Mouse (Mus musculus): ENCODE data around the gene Gli2. TPM values are rescaled to one million over a fixed set of nuclear protein-coding genes. Genes with fewer than 3 reads are reported as not detected.

The Gli2 gene
- polyA plus RNA-seq, 1 experiment from 2014 or later, result 18.8 TPM

- ATAC-seq (ENCODE audit: insufficient number of reproducible peaks, low FRiP score, low TSS enrichment, low read depth), result no peak
- WGBS, result 67% methylated on average over 6 of the region's 6 CpGs
Measured at GRCm38 (mm10) chr1:118988331-118988730, 65.1 kb downstream of the Gli2 start.

GRCm38 (mm10) chr1:118987538-118987937, 65.9 kb downstream of the Gli2 start:
- no peak for ATAC-seq (ENCODE audit: insufficient number of reproducible peaks, low FRiP score, low TSS enrichment, low read depth)
- Histone ChIP-seq H3K36me3 (peaks cover 17% of the 10 kb centered on the region), H3K9ac (no peak overlapping the region), H3K9me3 (replicated peaks) (no peaks in the 10 kb centered on the region), H3K4me2 (replicated peaks) (no peak overlapping the region), H3K27me3 (no peaks in the 10 kb centered on the region), H3K27ac (replicated peaks) (no peak overlapping the region), H3K4me3 (replicated peaks) (no peak overlapping the region), H3K4me1 (peaks cover 50% of the 10 kb centered on the region)
- WGBS, result 82% methylated on average over 11 of the region's 11 CpGs

More at GRCm38 (mm10) chr1:118988331-118988730, 65.1 kb downstream of the Gli2 start:
- no peak overlapping the region for H3K4me2 ChIP-seq (replicated peaks)
- no peak overlapping the region for H3K9ac ChIP-seq
- H3K9me3 ChIP-seq (replicated peaks), result no peaks in the 10 kb centered on the region
- peaks cover 42% of the 10 kb centered on the region for H3K4me1 ChIP-seq
- no peak overlapping the region for H3K4me3 ChIP-seq (replicated peaks)
- H3K27ac ChIP-seq (replicated peaks), result no peak overlapping the region
- H3K27me3 ChIP-seq, result no peaks in the 10 kb centered on the region
- peaks cover 22% of the 10 kb centered on the region for H3K36me3 ChIP-seq

- Histone ChIP-seq H3K4me1 (peaks cover 81% of the 10 kb centered on the region), H3K9ac (no peak overlapping the region; the same call in 1 of the 2 replicates), H3K4me2 (replicated peaks) (no peak overlapping the region), H3K9me3 (replicated peaks) (no peaks in the 10 kb centered on the region), H3K27ac (replicated peaks) (peak overlapping the region; percentile 91), H3K4me3 (replicated peaks) (no peak overlapping the region), H3K36me3 (peaks cover 5% of the 10 kb centered on the region; the same call in 1 of the 2 replicates), H3K27me3 (no peaks in the 10 kb centered on the region)
- WGBS, result 31% methylated on average over 2 of the region's 2 CpGs
- ATAC-seq (ENCODE audit: insufficient number of reproducible peaks, low FRiP score, low TSS enrichment, low read depth), result no peak
Measured at GRCm38 (mm10) chr1:118983389-118983788, 70.0 kb downstream of the Gli2 start.

- H3K4me2 ChIP-seq (replicated peaks), result peak overlapping the region; percentile 48
- H3K4me1 ChIP-seq, result peaks cover 85% of the 10 kb centered on the region
- H3K27me3 ChIP-seq, result no peaks in the 10 kb centered on the region
- peak overlapping the region; percentile 91 for H3K27ac ChIP-seq (replicated peaks)
- H3K36me3 ChIP-seq, result 0 out of 2 replicates have a peak, but pooled peaks cover 4% of the 10 kb centered on the region
- no peak overlapping the region for H3K9ac ChIP-seq
- 3% methylated on average over 5 of the region's 5 CpGs for WGBS
- H3K4me3 ChIP-seq (replicated peaks), result no peak overlapping the region
- peak; percentile 27 for ATAC-seq (ENCODE audit: insufficient number of reproducible peaks, low FRiP score, low TSS enrichment, low read depth)
- no peaks in the 10 kb centered on the region for H3K9me3 ChIP-seq (replicated peaks)
Measured at GRCm38 (mm10) chr1:118982805-118983211, 70.6 kb downstream of the Gli2 start.

- Histone ChIP-seq H3K27me3 (no peaks in the 10 kb centered on the region), H3K4me2 (replicated peaks) (peak overlapping the region; percentile 48), H3K4me1 (peaks cover 91% of the 10 kb centered on the region), H3K9ac (no peak overlapping the region), H3K9me3 (replicated peaks) (no peaks in the 10 kb centered on the region), H3K27ac (replicated peaks) (peak overlapping the region; percentile 91), H3K4me3 (replicated peaks) (peak overlapping the region; percentile 26), H3K36me3 (0 out of 2 replicates have a peak, but pooled peaks cover 4% of the 10 kb centered on the region)
- WGBS, result 12% methylated on average over 16 of the region's 16 CpGs
- ATAC-seq (ENCODE audit: insufficient number of reproducible peaks, low FRiP score, low TSS enrichment, low read depth), result peak; percentile 90
Measured at GRCm38 (mm10) chr1:118981943-118982804, 71.2 kb downstream of the Gli2 start.

- Histone ChIP-seq H3K36me3 (peaks cover 4% of the 10 kb centered on the region; the same call in 1 of the 2 replicates), H3K9me3 (replicated peaks) (no peaks in the 10 kb centered on the region), H3K4me3 (replicated peaks) (no peak overlapping the region), H3K27ac (replicated peaks) (0 out of 2 replicates have a peak overlapping the region, but pooled peaks have one; percentile 6), H3K9ac (no peak overlapping the region), H3K4me1 (peaks cover 88% of the 10 kb centered on the region), H3K27me3 (no peaks in the 10 kb centered on the region), H3K4me2 (replicated peaks) (peak overlapping the region; percentile 48; the same call in 1 of the 2 replicates)
- ATAC-seq (ENCODE audit: insufficient number of reproducible peaks, low FRiP score, low TSS enrichment, low read depth), result no peak
- WGBS, result 40% methylated on average over 7 of the region's 7 CpGs
Measured at GRCm38 (mm10) chr1:118980636-118981035, 72.8 kb downstream of the Gli2 start.

- Histone ChIP-seq H3K27me3 (no peaks in the 10 kb centered on the region), H3K27ac (replicated peaks) (peak overlapping the region; percentile 73), H3K4me2 (replicated peaks) (no peak overlapping the region), H3K4me3 (replicated peaks) (no peak overlapping the region), H3K36me3 (peaks cover 28% of the 10 kb centered on the region), H3K9ac (no peak overlapping the region), H3K4me1 (peaks cover 48% of the 10 kb centered on the region), H3K9me3 (replicated peaks) (no peaks in the 10 kb centered on the region)
- peak; percentile 74 for ATAC-seq (ENCODE audit: insufficient number of reproducible peaks, low FRiP score, low TSS enrichment, low read depth)
- 23% methylated on average over 9 of the region's 9 CpGs for WGBS
Measured at GRCm38 (mm10) chr1:118976596-118976995, 76.8 kb downstream of the Gli2 start.

- WGBS, result 87% methylated on average over 3 of the region's 3 CpGs
- no peak overlapping the region for H3K4me2 ChIP-seq (replicated peaks)
- H3K4me1 ChIP-seq, result peaks cover 36% of the 10 kb centered on the region
- no peak overlapping the region for H3K9ac ChIP-seq
- H3K36me3 ChIP-seq, result peaks cover 40% of the 10 kb centered on the region
- no peaks in the 10 kb centered on the region for H3K27me3 ChIP-seq
- H3K4me3 ChIP-seq (replicated peaks), result no peak overlapping the region
- no peak for ATAC-seq (ENCODE audit: insufficient number of reproducible peaks, low FRiP score, low TSS enrichment, low read depth)
- no peaks in the 10 kb centered on the region for H3K9me3 ChIP-seq (replicated peaks)
- H3K27ac ChIP-seq (replicated peaks), result no peak overlapping the region
Measured at GRCm38 (mm10) chr1:118975376-118975775, 78.0 kb downstream of the Gli2 start.

GRCm38 (mm10) chr1:118970068-118970467, 83.4 kb downstream of the Gli2 start:
- peaks cover 14% of the 10 kb centered on the region for H3K4me1 ChIP-seq
- no peaks in the 10 kb centered on the region for H3K27me3 ChIP-seq
- H3K36me3 ChIP-seq, result peaks cover 42% of the 10 kb centered on the region
- H3K27ac ChIP-seq (replicated peaks), result no peak overlapping the region
- H3K4me3 ChIP-seq (replicated peaks), result no peak overlapping the region
- no peak overlapping the region for H3K9ac ChIP-seq
- no peak for ATAC-seq (ENCODE audit: insufficient number of reproducible peaks, low FRiP score, low TSS enrichment, low read depth)
- no peak overlapping the region for H3K4me2 ChIP-seq (replicated peaks)
- H3K9me3 ChIP-seq (replicated peaks), result no peaks in the 10 kb centered on the region
- 94% methylated on average over 3 of the region's 3 CpGs for WGBS

GRCm38 (mm10) chr1:118969409-118969808, 84.0 kb downstream of the Gli2 start:
- 43% methylated on average over 11 of the region's 11 CpGs for WGBS
- Histone ChIP-seq H3K27me3 (no peaks in the 10 kb centered on the region), H3K4me1 (peaks cover 14% of the 10 kb centered on the region), H3K27ac (replicated peaks) (no peak overlapping the region), H3K9me3 (replicated peaks) (no peaks in the 10 kb centered on the region), H3K4me2 (replicated peaks) (no peak overlapping the region), H3K9ac (no peak overlapping the region), H3K36me3 (peaks cover 48% of the 10 kb centered on the region), H3K4me3 (replicated peaks) (no peak overlapping the region)
- ATAC-seq (ENCODE audit: insufficient number of reproducible peaks, low FRiP score, low TSS enrichment, low read depth), result no peak

- 76% methylated on average over 5 of the region's 5 CpGs for WGBS
- ATAC-seq (ENCODE audit: insufficient number of reproducible peaks, low FRiP score, low TSS enrichment, low read depth), result no peak
- peaks cover 49% of the 10 kb centered on the region for H3K36me3 ChIP-seq
Measured at GRCm38 (mm10) chr1:118968661-118969179, 84.7 kb downstream of the Gli2 start.

More at GRCm38 (mm10) chr1:118968661-118969179, 84.7 kb downstream of the Gli2 start:
- Histone ChIP-seq H3K9ac (no peak overlapping the region), H3K9me3 (replicated peaks) (no peaks in the 10 kb centered on the region), H3K4me1 (peaks cover 14% of the 10 kb centered on the region), H3K27ac (replicated peaks) (no peak overlapping the region; the same call in 1 of the 2 replicates), H3K27me3 (no peaks in the 10 kb centered on the region), H3K4me3 (replicated peaks) (no peak overlapping the region), H3K4me2 (replicated peaks) (no peak overlapping the region)

All from embryonic facial prominence, embryonic 15.5 days (tissue).